Mouse (Mus musculus): ENCODE data around the gene Prl7b1. TPM values are rescaled to one million over a fixed set of nuclear protein-coding genes. Genes with fewer than 3 reads are reported as not detected.

The Prl7b1 gene
- not detected in 2 replicates for polyA plus RNA-seq (2014; fragmentation: Nextera tagmentation; extraction: Ambion mirVana)

- Histone ChIP-seq H3K4me3 (ENCODE audit: low read depth, low read length) (no peak within 1 kb of the TSS), H3K4me1 (ENCODE audit: control insufficient read depth, insufficient read depth, low read length) (no peaks in the 10 kb centered on the region), H3K9me3 (replicated peaks; ENCODE audit: control insufficient read depth, low read length) (no peaks in the 10 kb centered on the region), H3K9ac (ENCODE audit: low read length) (no peak within 1 kb of the TSS), H3K27ac (ENCODE audit: low read depth, low read length) (no peak within 1 kb of the TSS), H3K4me2 (ENCODE audit: low read length) (no peak within 1 kb of the TSS), H3K27me3 (replicated peaks; ENCODE audit: control insufficient read depth, insufficient read depth, low read length) (no peaks in the 10 kb centered on the region), H3K36me3 (ENCODE audit: control insufficient read depth, insufficient read depth, low read length) (no peaks in the 10 kb centered on the region)
- ATAC-seq (no peak), DNase-seq (ENCODE audit: low spot score) (no peak)
- WGBS: 84% methylated on average over 4 of the region's 4 CpGs
Measured at GRCm38 (mm10) chr13:27610482-27610881, at the start of gene Prl7b1. Gene Prl7b1 (minus strand): TSS chr13:27610582.

- ATAC-seq: no peak
- Histone ChIP-seq H3K27ac (ENCODE audit: low read depth, low read length) (no peak within 1 kb of the TSS), H3K9me3 (replicated peaks; ENCODE audit: control insufficient read depth, low read length) (no peaks in the 10 kb centered on the region), H3K9ac (ENCODE audit: low read length) (no peak within 1 kb of the TSS), H3K36me3 (ENCODE audit: control insufficient read depth, insufficient read depth, low read length) (no peaks in the 10 kb centered on the region), H3K4me1 (ENCODE audit: control insufficient read depth, insufficient read depth, low read length) (no peaks in the 10 kb centered on the region), H3K4me2 (ENCODE audit: low read length) (no peak within 1 kb of the TSS), H3K4me3 (ENCODE audit: low read depth, low read length) (no peak within 1 kb of the TSS), H3K27me3 (replicated peaks; ENCODE audit: control insufficient read depth, insufficient read depth, low read length) (no peaks in the 10 kb centered on the region)
- DNase-seq (ENCODE audit: low spot score): no peak
- over 99% methylated on average over 3 of the region's 3 CpGs for WGBS
Measured at GRCm38 (mm10) chr13:27642393-27642792, 32.0 kb upstream of the Prl7b1 start, which contains the start of gene Prl7a1. Gene Prl7a1 (minus strand): TSS chr13:27642493.

- H3K4me2 ChIP-seq (ENCODE audit: low read length): no peak within 1 kb of the TSS
- H3K27ac ChIP-seq (ENCODE audit: low read depth, low read length): no peak within 1 kb of the TSS
- no peaks in the 10 kb centered on the region for H3K36me3 ChIP-seq (ENCODE audit: control insufficient read depth, insufficient read depth, low read length)
- WGBS: 82% methylated on average over 2 of the region's 2 CpGs
- DNase-seq (ENCODE audit: low spot score): no peak
- H3K9ac ChIP-seq (ENCODE audit: low read length): no peak within 1 kb of the TSS
- no peak for ATAC-seq
- H3K4me1 ChIP-seq (ENCODE audit: control insufficient read depth, insufficient read depth, low read length): no peaks in the 10 kb centered on the region
- no peaks in the 10 kb centered on the region for H3K9me3 ChIP-seq (replicated peaks; ENCODE audit: control insufficient read depth, low read length)
- no peak within 1 kb of the TSS for H3K4me3 ChIP-seq (ENCODE audit: low read depth, low read length)
- H3K27me3 ChIP-seq (replicated peaks; ENCODE audit: control insufficient read depth, insufficient read depth, low read length): no peaks in the 10 kb centered on the region
Measured at GRCm38 (mm10) chr13:27582071-27582470, 28.3 kb downstream of the Prl7b1 start, which contains the start of gene Prl8a1. Gene Prl8a1 (minus strand): TSS chr13:27582171.

- no peaks in the 10 kb centered on the region for H3K36me3 ChIP-seq (ENCODE audit: control insufficient read depth, insufficient read depth, low read length)
- WGBS: 89% methylated on average over 2 of the region's 2 CpGs
- ATAC-seq: no peak
- H3K4me3 ChIP-seq (ENCODE audit: low read depth, low read length): no peak within 1 kb of the TSS
- no peaks in the 10 kb centered on the region for H3K9me3 ChIP-seq (replicated peaks; ENCODE audit: control insufficient read depth, low read length)
- no peak for DNase-seq (ENCODE audit: low spot score)
- no peak within 1 kb of the TSS for H3K27ac ChIP-seq (ENCODE audit: low read depth, low read length)
- H3K9ac ChIP-seq (ENCODE audit: low read length): no peak within 1 kb of the TSS
- no peak within 1 kb of the TSS for H3K4me2 ChIP-seq (ENCODE audit: low read length)
- no peaks in the 10 kb centered on the region for H3K27me3 ChIP-seq (replicated peaks; ENCODE audit: control insufficient read depth, insufficient read depth, low read length)
- H3K4me1 ChIP-seq (ENCODE audit: control insufficient read depth, insufficient read depth, low read length): no peaks in the 10 kb centered on the region
Measured at GRCm38 (mm10) chr13:27564506-27564905, 45.9 kb downstream of the Prl7b1 start, which contains the start of gene Prl8a9. Gene Prl8a9 (minus strand): TSS chr13:27564606.

- H3K36me3 ChIP-seq (ENCODE audit: control insufficient read depth, insufficient read depth, low read length): no peaks in the 10 kb centered on the region
- ATAC-seq (no peak), DNase-seq (ENCODE audit: low spot score) (no peak)
- H3K27ac ChIP-seq (ENCODE audit: low read depth, low read length): no peak overlapping the region
- H3K9me3 ChIP-seq (replicated peaks; ENCODE audit: control insufficient read depth, low read length): no peaks in the 10 kb centered on the region
- no peaks in the 10 kb centered on the region for H3K27me3 ChIP-seq (replicated peaks; ENCODE audit: control insufficient read depth, insufficient read depth, low read length)
- no peak overlapping the region for H3K4me3 ChIP-seq (ENCODE audit: low read depth, low read length)
- H3K4me1 ChIP-seq (ENCODE audit: control insufficient read depth, insufficient read depth, low read length): no peaks in the 10 kb centered on the region
- H3K9ac ChIP-seq (ENCODE audit: low read length): no peak overlapping the region
- H3K4me2 ChIP-seq (ENCODE audit: low read length): no peak overlapping the region
Measured at GRCm38 (mm10) chr13:27553336-27553735, 57.0 kb downstream of the Prl7b1 start.

Other genes with a start within 250 kb of the Prl7b1 start
- gene Prl2b1, start 219.7 kb downstream of the Prl7b1 start, polyA plus RNA-seq (2014; fragmentation: Nextera tagmentation; extraction: Ambion mirVana): not detected in 2 replicates
- gene Prl8a6, start 171.9 kb downstream of the Prl7b1 start, polyA plus RNA-seq (2014; fragmentation: Nextera tagmentation; extraction: Ambion mirVana): not detected in 2 replicates
- not detected in 2 replicates for gene Prl8a8, start 97.4 kb downstream of the Prl7b1 start, polyA plus RNA-seq (2014; fragmentation: Nextera tagmentation; extraction: Ambion mirVana)
- gene Prl8a9, start 46.0 kb downstream of the Prl7b1 start, polyA plus RNA-seq (2014; fragmentation: Nextera tagmentation; extraction: Ambion mirVana): not detected in 2 replicates
- not detected in 2 replicates for gene Prl8a1, start 28.4 kb downstream of the Prl7b1 start, polyA plus RNA-seq (2014; fragmentation: Nextera tagmentation; extraction: Ambion mirVana)
- not detected in 2 replicates for gene Prl7a1, start 31.9 kb upstream of the Prl7b1 start, polyA plus RNA-seq (2014; fragmentation: Nextera tagmentation; extraction: Ambion mirVana)
- not detected in 2 replicates for gene Prl7a2, start 57.5 kb upstream of the Prl7b1 start, polyA plus RNA-seq (2014; fragmentation: Nextera tagmentation; extraction: Ambion mirVana)
- gene Prl7d1, start 106.2 kb upstream of the Prl7b1 start, polyA plus RNA-seq (2014; fragmentation: Nextera tagmentation; extraction: Ambion mirVana): not detected in 2 replicates
- not detected in 2 replicates for gene Prl7c1, start 170.2 kb upstream of the Prl7b1 start, polyA plus RNA-seq (2014; fragmentation: Nextera tagmentation; extraction: Ambion mirVana)
- not detected in 2 replicates for gene Prl2a1, start 191.1 kb upstream of the Prl7b1 start, polyA plus RNA-seq (2014; fragmentation: Nextera tagmentation; extraction: Ambion mirVana)
- not detected in 2 replicates for gene Prl2c1, start 238.8 kb upstream of the Prl7b1 start, polyA plus RNA-seq (2014; fragmentation: Nextera tagmentation; extraction: Ambion mirVana)

Data from forebrain, embryonic 14.5 days (tissue).